Mouse (Mus musculus) kidney, postnatal 0 days (tissue): ENCODE measurements around the gene Smo. TPM values are rescaled to one million over a fixed set of nuclear protein-coding genes. Genes with fewer than 3 reads are reported as not detected.

ENCODE experiments used
- ATAC-seq: fragments of 200-750 bp; cut with Nextera tagmentation; replicated peaks from 2 replicates; pipeline ENCODE4 v1.8.0; 2017; ENCODE audit warnings: low read depth, moderate number of reproducible peaks, moderate TSS enrichment, moderate library complexity; ENCODE audit not compliant: low FRiP score
- DNase-seq: peaks from one replicate; pipeline ENCODE4 v3.0.0-alpha.2; 2016; ENCODE audit warnings: low spot score
- H3K27ac ChIP-seq: fragments of 300-500 bp; sonication (generic); 2 replicates; pipeline ENCODE4 v1.5.1; 2014; ENCODE audit warnings: mild to moderate bottlenecking
- H3K27me3 ChIP-seq: fragments of 300-500 bp; sonication (generic); 2 replicates; pipeline ENCODE4 v1.6.1; 2014; ENCODE audit warnings: low read length, mixed read lengths; ENCODE audit not compliant: insufficient read depth
- H3K36me3 ChIP-seq: fragments of 300-500 bp; sonication (generic); 2 replicates; pipeline ENCODE4 v1.6.1; 2014; ENCODE audit warnings: low read length, mixed read lengths; ENCODE audit not compliant: insufficient read depth
- H3K4me1 ChIP-seq: fragments of 300-500 bp; sonication (generic); replicated peaks from 2 replicates; pipeline ENCODE4 v1.6.1; 2014; ENCODE audit warnings: antibody characterized with exemption, low read length, mixed read lengths; ENCODE audit not compliant: insufficient read depth
- H3K4me2 ChIP-seq: fragments of 300-500 bp; sonication (generic); 2 replicates; pipeline ENCODE4 v1.6.1; 2014; ENCODE audit warnings: mild to moderate bottlenecking, low read length, moderate library complexity, mixed read lengths
- H3K4me3 ChIP-seq: fragments of 300-500 bp; sonication (generic); replicated peaks from 2 replicates; pipeline ENCODE4 v1.5.1; 2014; ENCODE audit warnings: low read depth, low read length
- H3K9ac ChIP-seq: fragments of 300-500 bp; sonication (generic); 2 replicates; pipeline ENCODE4 v1.6.1; 2014; ENCODE audit warnings: low read depth, low read length
- H3K9me3 ChIP-seq: fragments of 300-500 bp; sonication (generic); replicated peaks from 2 replicates; pipeline ENCODE4 v1.6.1; 2016; ENCODE audit warnings: low read length, inconsistent platforms, mixed read lengths
- CTCF ChIP-seq: IDR thresholded peaks from 2 replicates; pipeline ENCODE4 v1.5.1; 2016; ENCODE audit warnings: antibody characterized with exemption, low read depth, mild to moderate bottlenecking, moderate library complexity
- WGBS: fragments of 180-500 bp; shearing (Covaris S2); extraction: QIAGEN DNeasy Blood & Tissue Kit; methylation state at CpG from one replicate; pipeline ENCODE4 v1.1.7; 2014; 5-methylcytosine and 5-hydroxymethylcytosine counted together
- polyA plus RNA-seq: library from polyadenylated mRNA; unstranded; fragments of >200 nt; fragmentation: Nextera tagmentation; extraction: Ambion mirVana; gene quantifications from 2 replicates; pipeline ENCODE4 v1.2.1, GENCODE M21; 2015

The Smo gene
- polyA plus RNA-seq, 1 experiment from 2014 or later = 27.5 TPM

DNA sequence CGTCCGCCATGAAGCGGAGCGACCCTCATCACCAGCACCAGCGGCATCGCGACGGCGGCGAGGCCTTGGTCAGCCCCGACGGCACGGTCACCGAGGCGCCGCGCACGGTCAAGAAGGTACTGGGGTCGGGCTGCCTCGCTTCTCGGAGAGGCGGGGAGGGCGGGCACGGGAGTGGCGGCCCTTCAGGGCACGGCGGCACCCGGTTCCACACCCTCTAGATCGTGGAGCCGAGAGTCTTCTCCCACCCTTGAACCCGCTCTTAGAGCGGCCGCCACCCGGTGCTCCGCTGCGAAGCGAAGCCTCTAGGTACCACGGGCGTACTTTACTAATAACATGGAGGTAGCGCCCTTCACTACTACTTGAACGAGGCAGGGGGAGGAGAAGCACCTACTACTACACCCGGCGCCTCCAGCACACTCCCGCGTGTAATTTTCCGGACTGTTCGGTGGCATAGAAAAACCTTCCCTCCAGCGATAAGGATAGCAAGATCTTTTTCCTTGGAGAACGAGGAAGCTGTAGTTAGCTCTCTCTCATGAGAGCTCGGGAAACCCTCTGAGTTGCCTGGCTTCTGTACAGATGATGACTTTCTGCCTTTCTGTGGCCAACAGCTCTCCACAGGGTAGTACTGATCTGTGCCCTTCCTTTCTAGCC is 33.6 kb downstream of the Smo start:
- WGBS = under 1% methylated on average over 49 of the region's 50 CpGs
- H3K36me3 ChIP-seq = no peaks in the 10 kb centered on the region
- H3K4me3 ChIP-seq = peak overlapping the region; percentile 89
- H3K27ac ChIP-seq = peak overlapping the region; percentile 91
- peak; percentile 60 for DNase-seq
- 0 out of 2 replicates have a peak, but pooled peaks cover 4% of the 10 kb centered on the region for H3K4me1 ChIP-seq
- peak overlapping the region; percentile 76 for H3K4me2 ChIP-seq
- peak overlapping the region; percentile 83 for H3K9ac ChIP-seq
- TF ChIP-seq CTCF = no peak
- H3K9me3 ChIP-seq = no peaks in the 10 kb centered on the region
- no peak; the same call in 1 of the 2 replicates for ATAC-seq
- no peaks in the 10 kb centered on the region for H3K27me3 ChIP-seq

DNA sequence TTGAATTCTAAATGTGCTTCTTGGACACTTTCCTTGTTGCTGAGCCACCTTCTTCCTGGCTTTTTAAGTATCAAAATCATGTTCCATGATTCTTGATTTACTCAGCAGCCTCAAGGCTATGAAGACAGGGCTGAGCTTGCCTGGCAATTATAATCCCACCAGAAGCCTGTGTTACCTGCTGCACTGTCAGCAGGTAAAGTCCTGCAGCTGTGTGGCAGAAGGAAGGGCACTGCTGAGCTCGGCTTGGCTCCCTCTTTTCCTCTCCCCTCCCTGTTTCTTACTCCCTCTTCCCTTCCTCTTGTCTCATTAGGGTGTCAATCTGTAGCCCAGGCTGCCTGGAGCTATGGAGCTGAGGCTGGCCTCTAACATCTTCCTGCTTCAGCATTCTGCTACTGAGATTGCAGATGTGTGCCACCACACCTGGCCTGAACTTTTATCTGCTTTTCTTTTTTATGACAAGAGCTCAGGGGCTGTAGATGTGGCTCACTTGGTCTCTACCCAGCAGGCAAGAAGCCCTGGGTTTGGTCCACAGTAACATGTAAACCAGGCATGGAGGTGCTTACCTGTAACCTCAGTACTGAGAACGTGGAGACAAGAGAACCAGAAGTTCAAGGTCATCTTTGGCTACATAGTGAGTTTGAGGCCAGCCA is 35.5 kb downstream of the Smo start:
- H3K27me3 ChIP-seq = no peaks in the 10 kb centered on the region
- H3K27ac ChIP-seq = no peak overlapping the region
- ATAC-seq = no peak
- TF ChIP-seq CTCF = no peak
- DNase-seq = no peak
- no peak overlapping the region for H3K9ac ChIP-seq
- H3K4me2 ChIP-seq = no peak overlapping the region
- no peak overlapping the region for H3K4me3 ChIP-seq
- 0 out of 2 replicates have a peak, but pooled peaks cover 4% of the 10 kb centered on the region for H3K4me1 ChIP-seq
- no peaks in the 10 kb centered on the region for H3K9me3 ChIP-seq
- no peaks in the 10 kb centered on the region for H3K36me3 ChIP-seq
- 57% methylated on average over 2 of the region's 2 CpGs for WGBS

DNA sequence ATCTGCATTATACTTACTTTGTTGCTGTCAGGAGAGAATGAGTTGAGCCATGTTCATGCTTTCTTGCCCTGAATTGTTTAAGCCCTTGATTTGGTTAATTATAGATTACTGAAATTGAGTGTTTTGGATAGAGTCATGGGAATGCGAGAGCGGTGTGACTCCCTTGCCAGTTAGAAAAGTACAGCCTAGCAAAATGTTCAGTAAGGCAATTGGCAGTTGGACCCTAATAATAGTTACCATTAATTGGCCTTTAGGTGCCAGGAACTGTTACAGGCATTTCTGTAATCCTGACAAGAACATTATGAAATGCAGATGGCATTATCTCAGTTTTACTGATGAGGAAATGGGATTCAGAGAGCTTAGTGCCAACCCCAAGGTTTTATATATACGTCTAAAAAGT is 36.9 kb downstream of the Smo start:
- WGBS = 91% methylated on average over 3 of the region's 3 CpGs
- 0 out of 2 replicates have a peak, but pooled peaks cover 4% of the 10 kb centered on the region for H3K4me1 ChIP-seq
- H3K36me3 ChIP-seq = no peaks in the 10 kb centered on the region
- TF ChIP-seq CTCF = no peak
- no peak overlapping the region for H3K4me3 ChIP-seq
- no peak for DNase-seq
- H3K27ac ChIP-seq = no peak overlapping the region
- ATAC-seq = no peak
- no peak overlapping the region for H3K4me2 ChIP-seq
- no peaks in the 10 kb centered on the region for H3K9me3 ChIP-seq
- no peaks in the 10 kb centered on the region for H3K27me3 ChIP-seq
- H3K9ac ChIP-seq = no peak overlapping the region

DNA sequence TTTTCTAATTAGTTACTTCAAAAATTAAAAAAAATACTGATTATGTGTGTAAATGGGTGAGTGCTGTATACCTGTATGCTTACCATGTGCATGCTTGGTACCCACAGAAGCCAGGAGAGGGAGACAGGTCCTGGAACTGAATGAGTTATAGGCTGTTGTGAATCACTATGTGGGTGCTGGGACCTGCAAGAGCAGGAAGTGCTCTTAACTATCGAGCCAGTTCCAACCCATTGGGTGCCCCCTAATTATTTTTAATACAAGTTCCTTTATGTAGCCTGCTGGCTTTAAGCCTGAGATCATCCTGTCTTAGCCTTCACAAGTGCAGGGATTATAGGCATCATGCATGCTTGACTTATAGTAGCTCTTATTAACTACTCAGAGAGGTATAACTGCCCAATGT is 38.9 kb downstream of the Smo start:
- Histone ChIP-seq H3K9me3 (no peaks in the 10 kb centered on the region), H3K4me2 (no peak overlapping the region), H3K4me3 (no peak overlapping the region), H3K36me3 (no peaks in the 10 kb centered on the region), H3K4me1 (0 out of 2 replicates have a peak, but pooled peaks cover 4% of the 10 kb centered on the region), H3K27ac (no peak overlapping the region), H3K27me3 (no peaks in the 10 kb centered on the region), H3K9ac (no peak overlapping the region)
- DNase-seq = no peak
- TF ChIP-seq CTCF = no peak
- no peak for ATAC-seq
- WGBS = 66% methylated on average over 1 of the region's 1 CpGs

DNA sequence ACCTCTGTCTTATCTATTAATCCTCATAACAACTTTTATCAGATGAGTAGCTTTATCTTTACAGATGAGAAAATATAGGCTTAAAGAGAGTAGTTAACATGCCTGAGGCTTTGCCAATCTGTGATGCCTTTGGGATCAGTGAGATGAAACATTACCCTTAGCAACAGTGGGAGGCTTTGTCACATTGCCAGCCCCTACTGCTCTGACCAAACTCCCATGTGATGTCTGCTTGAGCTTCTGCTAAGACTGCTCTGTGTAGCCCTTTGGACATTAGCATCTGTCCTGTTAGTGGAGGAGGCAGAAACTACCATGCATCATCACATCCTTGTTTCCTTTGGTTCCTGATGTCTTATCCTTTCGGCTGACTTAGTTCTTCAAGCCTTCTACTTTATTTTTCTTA is 40.3 kb downstream of the Smo start:
- no peak for TF ChIP-seq CTCF
- Histone ChIP-seq H3K36me3 (no peaks in the 10 kb centered on the region), H3K27ac (no peak overlapping the region), H3K9me3 (no peaks in the 10 kb centered on the region), H3K4me1 (no peaks in the 10 kb centered on the region), H3K4me2 (no peak overlapping the region), H3K9ac (no peak overlapping the region), H3K27me3 (no peaks in the 10 kb centered on the region), H3K4me3 (no peak overlapping the region)
- DNase-seq (peak; percentile 40), ATAC-seq (0 out of 2 replicates have a peak, but pooled peaks have one; percentile 17)
- 76% methylated on average over 1 of the region's 1 CpGs for whole genome bisulfite sequencing

DNA sequence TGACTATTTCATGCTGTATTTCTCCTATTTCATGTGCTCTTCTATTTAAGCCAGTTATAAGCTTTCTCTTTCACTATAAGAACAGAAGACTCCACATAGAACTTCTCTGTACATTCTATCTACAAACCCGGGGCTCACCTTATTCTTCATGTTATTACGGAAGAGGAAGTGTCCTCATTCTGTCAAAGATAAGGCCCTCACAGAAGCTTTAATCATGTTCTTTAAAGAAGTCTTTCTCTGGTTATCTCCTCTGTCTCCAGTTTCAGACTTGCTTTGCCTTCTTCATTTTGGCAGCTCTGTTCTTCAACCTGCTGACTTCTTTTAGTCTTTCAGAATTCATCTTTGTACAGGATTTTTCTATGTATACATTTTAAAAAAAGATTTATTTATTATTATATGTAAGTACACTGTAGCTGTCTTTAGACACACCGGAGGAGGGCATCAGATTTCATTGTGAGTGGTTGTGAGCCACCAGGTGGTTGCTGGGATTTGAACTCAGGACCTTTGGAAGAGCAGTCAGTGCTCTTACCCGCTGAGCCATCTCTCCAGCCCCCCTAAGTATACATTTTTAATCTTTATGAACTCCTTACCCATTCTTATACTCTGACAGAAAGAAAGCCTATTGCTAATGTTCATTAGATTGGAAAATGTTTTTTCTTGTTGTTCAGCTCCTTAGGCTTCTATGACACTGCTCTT is 41.4 kb downstream of the Smo start:
- H3K4me1 ChIP-seq = no peaks in the 10 kb centered on the region
- H3K27ac ChIP-seq = no peak overlapping the region
- ATAC-seq = no peak
- no peak for DNase-seq
- no peak overlapping the region for H3K9ac ChIP-seq
- H3K27me3 ChIP-seq = no peaks in the 10 kb centered on the region
- no peak for TF ChIP-seq CTCF
- no peaks in the 10 kb centered on the region for H3K36me3 ChIP-seq
- 86% methylated on average over 4 of the region's 4 CpGs for WGBS
- H3K9me3 ChIP-seq = no peaks in the 10 kb centered on the region
- no peak overlapping the region for H3K4me3 ChIP-seq
- no peak overlapping the region for H3K4me2 ChIP-seq
